Mouse (Mus musculus) G1E (cell line): Measurements from ENCODE around the gene Flrt1. TPM values are rescaled to one million over a fixed set of nuclear protein-coding genes. Genes with fewer than 3 reads are reported as not detected.

Experiments used
- ATAC-seq: 2 replicates; pipeline ENCODE4 v1.8.0; 2016; ENCODE audit warnings: mild to moderate bottlenecking; ENCODE audit not compliant: insufficient number of reproducible peaks, poor library complexity, low FRiP score, severe bottlenecking; ENCODE audit errors: extremely low read depth
- DNase-seq: peaks from one replicate; pipeline ENCODE4 v3.0.0; 2012; ENCODE audit warnings: low spot score
- H3K27me3 ChIP-seq: 2 replicates; pipeline ENCODE4 v1.6.1; 2012; ENCODE audit warnings: mild to moderate bottlenecking, low read length, inconsistent platforms; ENCODE audit not compliant: insufficient read depth
- H3K36me3 ChIP-seq: replicated peaks from 2 replicates; pipeline ENCODE3; 2012; ENCODE audit warnings: mild to moderate bottlenecking, inconsistent platforms
- H3K4me1 ChIP-seq: 2 replicates; pipeline ENCODE4 v1.6.1; 2012; ENCODE audit warnings: low read depth, low read length, inconsistent platforms, mixed read lengths; ENCODE audit not compliant: insufficient read depth
- H3K4me3 ChIP-seq: 2 replicates; pipeline ENCODE4 v1.5.1; 2012; ENCODE audit warnings: low read depth, mild to moderate bottlenecking, inconsistent platforms, low read length, moderate library complexity, mixed read lengths
- H3K9me3 ChIP-seq: replicated peaks from 2 replicates; pipeline ENCODE4 v1.6.1; 2012; ENCODE audit warnings: inconsistent platforms
- CTCF ChIP-seq: IDR thresholded peaks from 2 replicates; pipeline ENCODE4 v1.5.1; 2012; ENCODE audit warnings: low read depth, low read length, inconsistent platforms, mixed read lengths
- GATA1 ChIP-seq: IDR thresholded peaks from 2 replicates; pipeline ENCODE4 v1.6.1; 2012; ENCODE audit warnings: borderline replicate concordance, low read length, inconsistent platforms, mixed read lengths
- GATA2 ChIP-seq: IDR thresholded peaks from 2 replicates; pipeline ENCODE4 v1.6.1; 2012; ENCODE audit warnings: low read depth, low read length, inconsistent platforms, borderline replicate concordance
- POLR2AphosphoS5 ChIP-seq: IDR thresholded peaks from 2 replicates; pipeline ENCODE4 v1.6.1; 2012; ENCODE audit warnings: low read depth, low read length, inconsistent platforms; ENCODE audit not compliant: insufficient replicate concordance
- TAL1 ChIP-seq: conservative IDR thresholded peaks from 2 replicates; pipeline ENCODE4 v1.6.1; 2012; ENCODE audit warnings: low read depth, low read length, inconsistent platforms, mixed read lengths
- polyA plus RNA-seq: library from polyadenylated mRNA; stranded (reverse); fragments of >175 nt; gene quantifications from 2 replicates; pipeline ENCODE4 v1.2.3, GENCODE M21; 2012
- total RNA-seq, 2 experiments: library from RNA; stranded (forward) in 1 of 2; stranded (reverse) in 1 of 2; fragments of 200-1000 nt in 1 of 2; fragments of >200 nt in 1 of 2; fragmentation: Nextera tagmentation in 1 of 2; gene quantifications; 2 replicates each; pipeline ENCODE4 v1.2.3; 2014 to 2017

Gene Flrt1
- total and polyA plus RNA-seq, 3 experiments, result 0.05 TPM; not detected in 2

DNA sequence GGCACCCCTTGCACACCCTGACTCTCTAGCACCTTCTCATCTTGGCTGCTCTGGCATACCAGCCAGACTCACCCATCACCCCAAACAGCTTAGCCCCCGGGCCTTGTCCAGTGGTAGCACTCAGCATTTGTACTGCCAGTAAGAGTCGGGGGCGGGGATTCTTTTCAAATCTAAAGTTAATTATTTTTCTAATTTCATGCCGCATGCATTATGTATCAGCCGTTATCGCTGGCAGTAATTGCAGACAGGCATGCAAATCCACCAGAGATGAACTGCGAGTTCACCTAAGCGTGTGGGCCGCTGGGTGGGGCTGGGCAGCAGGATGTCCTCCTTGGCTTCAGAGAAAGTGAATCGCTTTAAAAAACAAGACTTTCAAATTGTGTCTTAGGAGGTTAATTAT lies 3.5 kb downstream of the Flrt1 start:
- Histone ChIP-seq H3K27me3 (peaks cover 9% of the 10 kb centered on the region), H3K4me1 (no peaks in the 10 kb centered on the region), H3K36me3 (no peaks in the 10 kb centered on the region), H3K9me3 (no peaks in the 10 kb centered on the region), H3K4me3 (no peak overlapping the region)
- no peak for TF ChIP-seq CTCF
- no peak for TF ChIP-seq POLR2AphosphoS5
- TF ChIP-seq GATA2, result no peak
- no peak for TF ChIP-seq TAL1
- no peak for TF ChIP-seq GATA1
- DNase-seq, result no peak
- no peak for ATAC-seq

- H3K4me1 ChIP-seq, result no peaks in the 10 kb centered on the region
- no peaks in the 10 kb centered on the region for H3K9me3 ChIP-seq
- H3K4me3 ChIP-seq, result no peak overlapping the region
- DNase-seq, result no peak
- H3K27me3 ChIP-seq, result peaks cover 17% of the 10 kb centered on the region
- no peak for ATAC-seq
- TF ChIP-seq TAL1, result no peak
- no peak for TF ChIP-seq CTCF
- TF ChIP-seq GATA2, result no peak
- no peak for TF ChIP-seq GATA1
- no peak for TF ChIP-seq POLR2AphosphoS5
- H3K36me3 ChIP-seq, result no peaks in the 10 kb centered on the region
Observed at GRCm38 (mm10) chr19:7099620-7100155, 5.8 kb downstream of the Flrt1 start.

DNA sequence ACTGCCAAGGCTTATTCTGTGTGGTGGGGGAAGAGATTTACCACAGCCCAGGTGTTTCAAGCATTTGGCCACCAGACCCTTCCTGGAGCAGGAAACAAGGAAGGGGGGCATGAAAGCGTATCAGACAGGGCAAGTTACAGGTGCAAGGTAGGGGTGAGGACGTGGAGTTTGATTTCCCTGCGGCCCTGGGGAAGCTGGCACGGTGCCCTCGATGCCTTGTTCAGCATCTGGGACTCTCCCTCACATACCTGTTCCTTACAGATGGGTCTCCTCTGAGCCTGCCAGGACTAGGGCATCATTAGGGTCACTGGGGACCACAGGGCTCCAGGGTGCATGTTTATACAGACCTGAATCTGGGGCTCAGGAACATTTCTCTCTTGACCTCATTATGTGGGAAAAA lies 12.8 kb downstream of the Flrt1 start:
- ATAC-seq (no peak), DNase-seq (no peak)
- no peak overlapping the region for H3K4me3 ChIP-seq

DNA sequence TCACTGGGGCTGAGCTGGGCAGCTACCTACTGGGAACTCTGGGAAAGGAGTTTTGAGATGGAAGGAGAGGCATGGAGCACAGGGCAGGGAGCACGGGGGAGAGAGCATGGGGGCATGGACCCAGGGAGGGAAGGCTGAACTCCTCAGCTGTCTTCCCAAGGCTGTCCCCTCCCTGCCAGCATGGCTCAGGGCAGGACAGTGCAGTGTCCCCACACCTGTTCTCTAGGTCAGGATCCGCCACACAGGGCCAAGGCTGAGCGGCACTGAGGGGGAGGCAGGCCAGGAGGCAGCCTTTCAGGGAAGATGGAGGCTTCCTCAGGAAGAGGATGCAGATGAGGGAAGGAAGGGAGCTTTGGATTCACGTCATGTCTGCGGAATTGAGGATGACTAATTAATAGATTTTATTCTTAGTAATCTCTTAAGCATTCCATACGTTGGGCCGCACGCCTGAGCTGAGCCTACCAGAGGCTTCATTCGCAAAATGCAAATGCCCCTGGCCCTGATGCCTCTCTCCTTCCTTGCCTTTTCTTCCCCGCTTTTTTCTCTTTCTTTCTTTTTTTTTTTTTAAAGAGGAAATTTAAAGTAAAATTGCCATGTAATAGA lies 14.0 kb downstream of the Flrt1 start:
- TF ChIP-seq GATA2 (no peak), CTCF (no peak), POLR2AphosphoS5 (no peak), GATA1 (no peak)
- H3K4me3 ChIP-seq, result no peak overlapping the region
- no peaks in the 10 kb centered on the region for H3K36me3 ChIP-seq
- peaks cover 26% of the 10 kb centered on the region for H3K27me3 ChIP-seq
- no peak for ATAC-seq
- DNase-seq, result no peak
- H3K9me3 ChIP-seq, result no peaks in the 10 kb centered on the region
- H3K4me1 ChIP-seq, result no peaks in the 10 kb centered on the region

More for the DNA sequence above, 12.8 kb downstream of the Flrt1 start:
- Histone ChIP-seq H3K27me3 (peaks cover 28% of the 10 kb centered on the region), H3K9me3 (no peaks in the 10 kb centered on the region), H3K4me1 (no peaks in the 10 kb centered on the region), H3K36me3 (no peaks in the 10 kb centered on the region)
- TF ChIP-seq GATA2, result no peak

DNA sequence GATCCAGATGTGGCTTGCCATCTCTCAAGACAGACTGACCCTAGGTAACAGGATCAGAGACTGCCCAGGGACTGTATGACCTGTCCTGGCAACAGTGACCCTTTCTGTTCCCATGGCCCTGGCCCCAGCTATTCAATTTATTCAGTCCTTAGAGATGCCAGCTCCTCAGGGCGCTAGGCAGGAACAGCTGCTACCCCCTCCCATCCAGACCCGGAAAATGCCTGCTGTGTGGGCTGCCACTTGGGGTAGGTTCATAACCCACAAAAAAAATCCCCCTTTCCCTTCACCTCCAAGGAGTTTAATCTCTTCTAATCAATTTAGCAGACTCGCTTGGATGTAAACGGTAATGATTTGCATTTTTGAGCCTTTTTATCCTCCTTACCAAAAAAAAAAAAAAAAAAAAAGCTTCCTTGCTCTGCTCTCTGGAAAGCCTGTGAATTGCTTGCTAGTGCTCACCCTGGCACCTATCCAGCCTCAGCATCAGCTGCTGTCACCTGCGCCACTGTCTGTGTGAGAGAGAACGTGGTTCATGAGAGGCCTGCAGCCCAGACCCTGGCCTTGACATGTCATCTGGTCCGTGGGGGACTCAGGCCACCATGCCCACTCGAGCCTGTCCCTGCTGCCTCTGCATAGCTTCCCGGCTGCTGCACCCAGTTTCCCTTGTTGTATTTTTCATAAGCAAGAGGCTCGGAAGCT lies 15.0 kb downstream of the Flrt1 start:
- TF ChIP-seq POLR2AphosphoS5 (no peak), TAL1 (no peak), GATA2 (no peak), GATA1 (no peak), CTCF (no peak)
- peaks cover 23% of the 10 kb centered on the region for H3K27me3 ChIP-seq
- H3K9me3 ChIP-seq, result no peaks in the 10 kb centered on the region
- H3K36me3 ChIP-seq, result no peaks in the 10 kb centered on the region
- no peak overlapping the region for H3K4me3 ChIP-seq
- H3K4me1 ChIP-seq, result no peaks in the 10 kb centered on the region
- DNase-seq (no peak), ATAC-seq (no peak)

- TF ChIP-seq GATA2 (no peak), POLR2AphosphoS5 (no peak), GATA1 (no peak), CTCF (no peak), TAL1 (no peak)
Observed at GRCm38 (mm10) chr19:7089842-7090251, 15.7 kb downstream of the Flrt1 start.

GRCm38 (mm10) chr19:7089050-7089449 lies 16.5 kb downstream of the Flrt1 start:
- TF ChIP-seq TAL1 (no peak), GATA2 (no peak), POLR2AphosphoS5 (no peak), GATA1 (no peak), CTCF (no peak)
- Histone ChIP-seq H3K27me3 (peaks cover 23% of the 10 kb centered on the region), H3K9me3 (no peaks in the 10 kb centered on the region), H3K36me3 (no peaks in the 10 kb centered on the region), H3K4me1 (no peaks in the 10 kb centered on the region), H3K4me3 (no peak overlapping the region)
- DNase-seq, result no peak
- no peak for ATAC-seq

More at GRCm38 (mm10) chr19:7089842-7090251, 15.7 kb downstream of the Flrt1 start:
- peaks cover 23% of the 10 kb centered on the region for H3K27me3 ChIP-seq
- no peak overlapping the region for H3K4me3 ChIP-seq
- no peaks in the 10 kb centered on the region for H3K4me1 ChIP-seq
- H3K9me3 ChIP-seq, result no peaks in the 10 kb centered on the region
- H3K36me3 ChIP-seq, result no peaks in the 10 kb centered on the region
- DNase-seq, result no peak
- no peak for ATAC-seq
